Mouse (Mus musculus) limb, embryonic 11.5 days (tissue): Measurements from ENCODE around the gene Lyrm1. TPM values are rescaled to one million over a fixed set of nuclear protein-coding genes. Genes with fewer than 3 reads are reported as not detected.

Source experiments
- ATAC-seq: fragments of 200-750 bp; cut with Nextera tagmentation; 2 replicates; pipeline ENCODE4 v1.8.0; 2017; ENCODE audit warnings: low read depth; ENCODE audit not compliant: insufficient number of reproducible peaks, low FRiP score, low TSS enrichment
- DNase-seq: peaks from one replicate; pipeline ENCODE4 v3.0.0-alpha.2; 2015; ENCODE audit warnings: low spot score
- H3K27ac ChIP-seq: fragments of 300-500 bp; sonication (generic); replicated peaks from 2 replicates; pipeline ENCODE4 v1.5.1; 2014; ENCODE audit warnings: low read depth, mild to moderate bottlenecking, low read length
- H3K27me3 ChIP-seq: fragments of 300-500 bp; sonication (generic); 2 replicates; pipeline ENCODE4 v1.6.1; 2014; ENCODE audit warnings: mild to moderate bottlenecking, low read length, mixed read lengths; ENCODE audit not compliant: control insufficient read depth, insufficient read depth
- H3K36me3 ChIP-seq: fragments of 300-500 bp; sonication (generic); 2 replicates; pipeline ENCODE4 v1.6.1; 2014; ENCODE audit warnings: mild to moderate bottlenecking, low read length, moderate library complexity, mixed read lengths; ENCODE audit not compliant: control insufficient read depth, insufficient read depth
- H3K4me1 ChIP-seq: fragments of 300-500 bp; sonication (generic); 2 replicates; pipeline ENCODE4 v1.6.1; 2014; ENCODE audit warnings: low read length, mixed read lengths; ENCODE audit not compliant: control insufficient read depth, insufficient read depth
- H3K4me2 ChIP-seq: fragments of 300-500 bp; sonication (generic); 2 replicates; pipeline ENCODE4 v1.6.1; 2014; ENCODE audit warnings: low read depth, mild to moderate bottlenecking, moderate library complexity; ENCODE audit not compliant: severe bottlenecking
- H3K4me3 ChIP-seq: fragments of 300-500 bp; sonication (generic); 2 replicates; pipeline ENCODE4 v1.5.1; 2014; ENCODE audit warnings: low read depth, low read length
- H3K9ac ChIP-seq: fragments of 300-500 bp; sonication (generic); 2 replicates; pipeline ENCODE4 v1.6.1; 2014; ENCODE audit warnings: mild to moderate bottlenecking, low read length
- H3K9me3 ChIP-seq: fragments of 300-500 bp; sonication (generic); 2 replicates; pipeline ENCODE4 v1.6.1; 2016; ENCODE audit warnings: low read length; ENCODE audit not compliant: control insufficient read depth
- WGBS: fragments of 180-500 bp; shearing (Covaris S2); extraction: QIAGEN DNeasy Blood & Tissue Kit; methylation state at CpG from one replicate; pipeline ENCODE4 v1.1.7; 2014; 5-methylcytosine and 5-hydroxymethylcytosine counted together
- polyA plus RNA-seq: library from polyadenylated mRNA; unstranded; fragments of >200 nt; fragmentation: Nextera tagmentation; extraction: Ambion mirVana; gene quantifications from 2 replicates; pipeline ENCODE4 v1.2.1, GENCODE M21; 2014

The Lyrm1 gene
- polyA plus RNA-seq, 1 experiment from 2014 or later: 7.1 TPM

DNA sequence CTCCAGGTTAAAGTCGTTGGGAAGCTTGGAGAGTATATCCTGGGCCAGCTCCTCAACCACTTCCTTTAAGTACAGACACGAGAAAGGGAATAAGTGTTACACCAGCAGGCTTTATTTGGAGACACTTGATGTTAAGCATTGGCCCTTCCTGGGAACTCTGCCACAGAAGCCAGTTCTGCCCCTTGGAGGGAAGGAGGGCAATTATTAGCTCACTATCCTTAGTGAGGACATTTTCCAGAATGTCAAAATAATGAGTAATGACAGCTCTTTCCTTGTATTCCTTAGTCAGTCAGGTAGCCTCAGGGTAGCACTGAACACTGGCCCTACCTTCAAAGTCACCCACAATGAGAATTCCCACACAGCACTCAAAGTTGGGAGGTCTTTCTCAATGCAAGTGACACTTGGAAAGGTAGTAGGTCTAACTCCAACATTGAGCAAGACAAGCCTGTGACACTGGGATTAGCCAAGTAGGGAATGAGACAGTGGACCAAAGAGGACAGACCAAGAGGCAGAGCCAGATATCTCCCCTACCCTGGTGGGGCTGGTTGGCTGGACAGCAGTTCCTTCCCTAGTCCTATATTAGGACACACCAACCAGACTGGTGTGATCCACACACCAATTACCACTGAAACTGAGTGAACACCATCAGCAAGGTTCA is 33.3 kb downstream of the Lyrm1 start:
- Histone ChIP-seq H3K36me3 (no peaks in the 10 kb centered on the region), H3K9me3 (no peaks in the 10 kb centered on the region), H3K9ac (no peak overlapping the region), H3K27me3 (no peaks in the 10 kb centered on the region), H3K4me1 (no peaks in the 10 kb centered on the region), H3K27ac (no peak overlapping the region), H3K4me3 (no peak overlapping the region), H3K4me2 (no peak overlapping the region)
- WGBS: 64% methylated on average over 2 of the region's 2 CpGs
- ATAC-seq (no peak), DNase-seq (no peak)

DNA sequence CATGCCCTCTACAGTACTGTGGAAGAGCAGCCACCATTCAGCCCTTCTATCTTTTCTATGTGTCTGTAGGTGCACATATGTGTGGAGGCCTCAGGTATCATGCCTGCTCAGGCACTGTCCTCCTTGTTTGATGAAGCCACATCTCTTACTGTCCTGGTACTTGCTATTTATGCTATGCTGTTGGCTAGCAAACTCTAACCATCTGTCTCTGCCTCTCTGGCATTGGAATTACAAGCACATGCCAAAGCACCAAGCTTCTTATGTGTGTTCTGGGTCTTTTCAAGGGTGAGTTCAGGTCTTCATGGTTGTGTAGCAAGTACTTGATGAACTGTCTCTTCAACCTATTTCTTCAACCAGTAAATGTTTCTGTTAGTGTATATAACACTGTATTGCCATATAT is 40.7 kb downstream of the Lyrm1 start:
- Histone ChIP-seq H3K9me3 (no peaks in the 10 kb centered on the region), H3K27me3 (no peaks in the 10 kb centered on the region), H3K4me1 (no peaks in the 10 kb centered on the region), H3K9ac (no peak overlapping the region), H3K36me3 (no peaks in the 10 kb centered on the region), H3K4me3 (no peak overlapping the region), H3K27ac (no peak overlapping the region), H3K4me2 (no peak overlapping the region)
- no peak for ATAC-seq
- DNase-seq: no peak

DNA sequence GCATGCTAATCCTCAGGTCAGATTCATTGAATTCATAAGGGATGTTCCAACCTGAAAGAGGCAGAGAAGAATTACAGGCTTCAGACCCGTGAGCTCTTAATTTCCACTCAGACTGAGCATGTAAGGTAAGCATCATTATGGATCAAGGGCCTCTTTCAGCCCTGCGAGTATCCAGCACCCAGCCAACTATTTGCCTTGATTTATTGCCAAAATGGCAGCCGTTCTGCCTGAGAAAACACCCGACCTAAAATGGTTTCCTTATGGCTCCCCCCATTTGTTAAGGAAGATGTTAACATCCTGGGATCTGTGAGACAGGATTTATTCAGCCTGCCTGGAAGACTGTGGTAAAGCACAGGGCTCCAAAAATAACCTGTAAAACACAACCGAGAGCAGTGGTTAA is 41.4 kb downstream of the Lyrm1 start:
- no peaks in the 10 kb centered on the region for H3K27me3 ChIP-seq
- no peak overlapping the region for H3K27ac ChIP-seq
- ATAC-seq (no peak), DNase-seq (no peak)
- no peaks in the 10 kb centered on the region for H3K9me3 ChIP-seq
- WGBS: 55% methylated on average over 5 of the region's 5 CpGs
- no peak overlapping the region for H3K4me3 ChIP-seq
- H3K4me2 ChIP-seq: no peak overlapping the region
- H3K9ac ChIP-seq: no peak overlapping the region
- H3K4me1 ChIP-seq: no peaks in the 10 kb centered on the region
- H3K36me3 ChIP-seq: no peaks in the 10 kb centered on the region

DNA sequence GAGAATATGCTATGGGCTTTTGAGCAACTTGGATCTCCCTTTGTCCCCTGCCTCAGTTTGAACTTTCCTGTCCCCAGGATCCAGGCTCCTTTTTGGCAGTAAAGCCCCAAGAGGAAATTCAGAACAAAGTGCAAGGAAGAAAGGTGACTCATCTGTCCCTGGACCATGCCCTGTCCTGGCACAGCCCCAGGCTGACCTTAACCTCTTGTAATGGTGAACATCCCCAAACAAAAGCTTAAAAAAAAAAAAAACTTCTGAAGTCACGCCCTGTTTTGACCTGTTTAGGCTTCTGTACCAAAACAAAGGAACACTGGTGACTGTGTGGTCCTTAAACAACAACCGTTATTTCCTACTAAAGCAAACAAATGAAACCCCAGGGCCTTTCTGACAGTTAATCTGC is 45.9 kb downstream of the Lyrm1 start:
- WGBS: 58% methylated on average over 2 of the region's 2 CpGs
- Histone ChIP-seq H3K27me3 (no peaks in the 10 kb centered on the region), H3K36me3 (no peaks in the 10 kb centered on the region), H3K4me3 (no peak overlapping the region), H3K9ac (no peak overlapping the region), H3K27ac (no peak overlapping the region), H3K4me2 (no peak overlapping the region), H3K4me1 (no peaks in the 10 kb centered on the region), H3K9me3 (no peaks in the 10 kb centered on the region)
- no peak for DNase-seq
- ATAC-seq: no peak

DNA sequence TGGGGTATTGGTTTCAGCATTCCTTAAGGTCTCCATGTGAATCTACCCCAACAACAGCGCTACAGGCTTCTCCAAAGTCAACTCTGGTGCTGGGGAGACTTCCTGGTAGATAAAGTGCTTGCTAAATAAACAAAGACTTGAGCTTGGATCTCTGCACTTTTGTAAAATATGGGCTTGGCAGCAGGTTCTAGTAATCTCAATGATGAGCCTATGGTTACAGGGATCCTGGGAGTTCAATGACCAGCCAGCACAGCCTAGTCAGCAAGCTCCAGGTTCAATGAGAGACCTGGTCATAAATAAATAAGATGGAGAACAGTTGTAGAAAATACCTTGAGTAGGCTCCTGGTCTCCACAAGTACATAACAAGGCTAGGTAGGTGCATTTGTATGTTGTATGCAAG is 58.4 kb downstream of the Lyrm1 start:
- no peaks in the 10 kb centered on the region for H3K4me1 ChIP-seq
- no peak overlapping the region for H3K9ac ChIP-seq
- no peaks in the 10 kb centered on the region for H3K27me3 ChIP-seq
- H3K4me2 ChIP-seq: no peak overlapping the region
- no peaks in the 10 kb centered on the region for H3K36me3 ChIP-seq
- ATAC-seq: no peak
- H3K9me3 ChIP-seq: no peaks in the 10 kb centered on the region
- DNase-seq: no peak
- WGBS: 94% methylated on average over 1 of the region's 1 CpGs
- no peak overlapping the region for H3K27ac ChIP-seq
- no peak overlapping the region for H3K4me3 ChIP-seq

DNA sequence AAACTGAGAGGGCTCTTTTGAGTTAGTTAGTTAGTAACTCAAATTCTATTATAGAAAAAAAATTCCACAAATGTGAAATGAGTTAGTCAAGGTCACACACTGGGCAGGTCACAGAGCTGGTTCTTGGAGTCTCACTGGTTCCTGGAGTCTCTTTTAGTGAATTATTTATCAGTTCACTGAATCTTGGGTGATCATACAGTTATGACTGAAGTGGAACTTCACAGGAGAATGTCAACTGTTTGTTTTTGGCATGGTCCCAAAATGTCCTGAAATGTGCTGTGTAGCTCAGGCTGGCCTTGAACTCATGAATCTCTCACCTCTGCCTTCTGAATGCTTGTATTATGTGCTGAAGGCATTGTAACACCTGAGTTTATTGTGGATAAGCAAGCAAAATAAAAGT is 61.8 kb downstream of the Lyrm1 start:
- H3K4me2 ChIP-seq: no peak overlapping the region
- no peaks in the 10 kb centered on the region for H3K27me3 ChIP-seq
- no peaks in the 10 kb centered on the region for H3K4me1 ChIP-seq
- H3K9ac ChIP-seq: no peak overlapping the region
- DNase-seq: no peak
- no peaks in the 10 kb centered on the region for H3K36me3 ChIP-seq
- H3K4me3 ChIP-seq: no peak overlapping the region
- ATAC-seq: no peak
- H3K27ac ChIP-seq: no peak overlapping the region
- H3K9me3 ChIP-seq: no peaks in the 10 kb centered on the region

DNA sequence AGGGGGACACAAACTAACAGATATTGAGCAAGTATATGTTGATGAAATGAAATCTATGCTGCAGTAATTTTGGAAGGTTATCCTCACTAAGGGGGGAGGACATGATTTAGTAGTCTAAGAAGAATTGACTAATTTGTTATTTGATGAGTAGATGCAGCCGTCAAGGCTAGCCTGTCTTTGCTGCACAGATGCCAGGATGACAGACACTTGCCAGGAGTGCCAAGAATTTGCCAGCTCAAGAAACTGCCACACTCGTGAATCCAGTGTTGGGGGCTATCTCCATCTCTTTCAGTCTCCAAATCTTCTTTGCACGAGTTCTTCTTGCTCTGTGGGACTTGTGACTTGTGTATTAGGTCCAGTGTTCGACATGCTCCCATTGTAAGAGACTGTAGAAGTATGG is 63.4 kb downstream of the Lyrm1 start:
- 73% methylated on average over 4 of the region's 4 CpGs for WGBS
- Histone ChIP-seq H3K4me3 (no peak overlapping the region), H3K4me2 (no peak overlapping the region), H3K9ac (no peak overlapping the region), H3K36me3 (no peaks in the 10 kb centered on the region), H3K9me3 (no peaks in the 10 kb centered on the region), H3K27me3 (no peaks in the 10 kb centered on the region), H3K4me1 (no peaks in the 10 kb centered on the region), H3K27ac (no peak overlapping the region)
- DNase-seq: no peak
- ATAC-seq: no peak

DNA sequence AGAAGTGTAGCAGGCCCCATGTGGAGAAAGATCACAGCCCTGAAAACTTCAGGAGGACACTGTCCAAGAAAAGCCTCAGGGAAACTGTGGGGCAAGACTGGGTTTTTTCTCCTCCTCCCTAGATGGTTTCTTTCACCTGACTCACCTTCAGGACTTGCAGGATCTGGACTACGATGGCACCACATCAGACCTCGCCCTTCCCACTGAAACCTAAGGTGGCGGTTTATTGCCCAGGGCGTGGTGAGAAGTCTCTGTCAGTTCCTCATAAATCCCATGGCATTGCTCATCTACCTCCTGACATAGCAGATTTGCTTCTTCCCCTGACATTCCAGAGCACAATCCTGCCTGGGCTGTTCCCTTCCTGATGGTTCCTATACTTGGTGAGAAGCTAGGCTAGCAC is 63.8 kb downstream of the Lyrm1 start:
- WGBS: 88% methylated on average over 4 of the region's 4 CpGs
- no peaks in the 10 kb centered on the region for H3K27me3 ChIP-seq
- H3K4me3 ChIP-seq: no peak overlapping the region
- no peaks in the 10 kb centered on the region for H3K9me3 ChIP-seq
- no peak for DNase-seq
- H3K4me2 ChIP-seq: no peak overlapping the region
- H3K36me3 ChIP-seq: no peaks in the 10 kb centered on the region
- H3K27ac ChIP-seq: no peak overlapping the region
- H3K9ac ChIP-seq: no peak overlapping the region
- H3K4me1 ChIP-seq: no peaks in the 10 kb centered on the region
- no peak for ATAC-seq

DNA sequence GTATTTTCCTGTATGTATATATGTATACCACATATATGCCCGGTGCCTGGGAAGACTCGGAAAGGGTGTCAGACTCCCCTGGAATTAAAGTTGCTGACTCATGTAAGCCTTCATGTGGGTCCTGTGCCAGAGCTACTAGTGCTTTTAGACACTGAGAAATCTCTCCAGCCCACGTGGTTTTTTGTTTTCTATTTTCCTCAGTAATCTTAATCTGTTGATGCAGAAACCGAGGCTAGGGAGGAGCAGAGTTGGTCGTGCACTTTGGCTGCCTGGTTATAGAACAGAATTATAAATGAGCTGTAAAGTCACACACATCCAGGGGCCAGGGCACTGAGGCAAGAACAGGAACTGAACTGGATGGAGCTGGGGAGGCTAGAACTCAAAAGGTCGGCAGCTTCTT is 64.3 kb downstream of the Lyrm1 start:
- no peak for ATAC-seq
- no peak overlapping the region for H3K4me2 ChIP-seq

More for the DNA sequence above, 64.3 kb downstream of the Lyrm1 start:
- H3K27ac ChIP-seq: no peak overlapping the region
- WGBS: 84% methylated on average over 6 of the region's 6 CpGs
- H3K4me1 ChIP-seq: no peaks in the 10 kb centered on the region
- no peaks in the 10 kb centered on the region for H3K36me3 ChIP-seq
- H3K4me3 ChIP-seq: no peak overlapping the region
- no peak for DNase-seq
- no peaks in the 10 kb centered on the region for H3K9me3 ChIP-seq
- no peak overlapping the region for H3K9ac ChIP-seq
- no peaks in the 10 kb centered on the region for H3K27me3 ChIP-seq
